Mouse (Mus musculus): ENCODE measurements around the gene Lmf1. TPM values are rescaled to one million over a fixed set of nuclear protein-coding genes. Genes with fewer than 3 reads are reported as not detected.

The Lmf1 gene
- total and polyA plus RNA-seq, 3 experiments = 14.0 to 30.5 TPM; not detected in 1

- Histone ChIP-seq H3K79me2 (ENCODE audit: control insufficient read depth, insufficient read depth, low read length, poor library complexity) (no peaks in the 10 kb centered on the region), H3K36me3 (ENCODE audit: control insufficient read depth in 1 of 2, insufficient read depth in 2 of 2, low read length in 2 of 2) (no peaks in the 10 kb centered on the region), H3K4me1 (ENCODE audit: control insufficient read depth in 1 of 2, insufficient read depth in 2 of 2, low read length in 2 of 2) (no peaks in the 10 kb centered on the region), H3K27me3 (ENCODE audit: control insufficient read depth in 1 of 2, insufficient read depth in 2 of 2, low read length in 2 of 2) (no peaks in the 10 kb centered on the region), H3K4me3 (ENCODE audit: control insufficient read depth in 1 of 2, insufficient read depth in 1 of 2, low read depth in 2 of 2, low read length in 2 of 2) (no peak overlapping the region), H3K27ac (ENCODE audit: control insufficient read depth, low read depth, low read length) (no peak overlapping the region), H3K9me3 (replicated peaks; ENCODE audit: insufficient read depth, low read length) (no peaks in the 10 kb centered on the region), H3K9ac (ENCODE audit: control insufficient read depth, low read depth, low read length, poor library complexity, severe bottlenecking) (no peak overlapping the region)
- TF ChIP-seq BHLHE40 (IDR thresholded peaks at IDR 0.05; ENCODE audit: borderline replicate concordance, low read depth, low read length) (no peak), TBP (IDR thresholded peaks at IDR 0.05; ENCODE audit: low read depth, low read length) (no peak), MEF2A (IDR thresholded peaks at IDR 0.05; ENCODE audit: extremely low read depth, insufficient replicate concordance, low read depth, low read length, poor library complexity, severe bottlenecking) (no peak), GABPA (IDR thresholded peaks at IDR 0.05; ENCODE audit: low read depth, low read length) (no peak), POLR2A (IDR thresholded peaks at IDR 0.05; ENCODE audit: control insufficient read depth in 1 of 2, insufficient read depth in 1 of 2, low read depth in 1 of 2, low read length in 2 of 2, poor library complexity in 1 of 2) (no peak)
- no peak for DNase-seq (ENCODE audit: low read depth, low spot score)
Observed at GRCm38 (mm10) chr17:25635806-25636205, 56.9 kb downstream of the Lmf1 start.

GRCm38 (mm10) chr17:25637986-25638385 is 59.1 kb downstream of the Lmf1 start:
- Histone ChIP-seq H3K9ac (ENCODE audit: control insufficient read depth, low read depth, low read length, poor library complexity, severe bottlenecking) (no peak overlapping the region), H3K4me3 (ENCODE audit: control insufficient read depth in 1 of 2, insufficient read depth in 1 of 2, low read depth in 2 of 2, low read length in 2 of 2) (no peak overlapping the region), H3K36me3 (ENCODE audit: control insufficient read depth in 1 of 2, insufficient read depth in 2 of 2, low read length in 2 of 2) (no peaks in the 10 kb centered on the region), H3K27ac (ENCODE audit: control insufficient read depth, low read depth, low read length) (no peak overlapping the region), H3K4me1 (ENCODE audit: control insufficient read depth in 1 of 2, insufficient read depth in 2 of 2, low read length in 2 of 2) (no peaks in the 10 kb centered on the region), H3K9me3 (replicated peaks; ENCODE audit: insufficient read depth, low read length) (no peaks in the 10 kb centered on the region), H3K27me3 (ENCODE audit: control insufficient read depth in 1 of 2, insufficient read depth in 2 of 2, low read length in 2 of 2) (no peaks in the 10 kb centered on the region), H3K79me2 (ENCODE audit: control insufficient read depth, insufficient read depth, low read length, poor library complexity) (no peaks in the 10 kb centered on the region)
- TF ChIP-seq SIN3A (IDR thresholded peaks at IDR 0.05; ENCODE audit: low read length) = no peak
- TF ChIP-seq NRF1 (IDR thresholded peaks at IDR 0.05; ENCODE audit: insufficient read depth, low read depth, low read length, poor library complexity, severe bottlenecking) = no peak
- TF ChIP-seq UBTF (IDR thresholded peaks at IDR 0.05; ENCODE audit: borderline replicate concordance, insufficient read depth, low read depth, low read length) = no peak
- TF ChIP-seq GATA1 (IDR thresholded peaks at IDR 0.05; ENCODE audit: low read depth, low read length) = no peak
- no peak for TF ChIP-seq TBP (IDR thresholded peaks at IDR 0.05; ENCODE audit: low read depth, low read length)
- TF ChIP-seq POLR2A (IDR thresholded peaks at IDR 0.05; ENCODE audit: control insufficient read depth in 1 of 2, insufficient read depth in 1 of 2, low read depth in 1 of 2, low read length in 2 of 2, poor library complexity in 1 of 2) = no peak
- TF ChIP-seq NELFE (IDR thresholded peaks at IDR 0.05; ENCODE audit: low read depth, low read length) = no peak
- TF ChIP-seq POLR2AphosphoS5 (IDR thresholded peaks at IDR 0.05; ENCODE audit: borderline replicate concordance, low read depth, low read length) = no peak
- no peak for TF ChIP-seq MYC (IDR thresholded peaks at IDR 0.05; ENCODE audit: low read depth, low read length)
- TF ChIP-seq BHLHE40 (IDR thresholded peaks at IDR 0.05; ENCODE audit: borderline replicate concordance, low read depth, low read length) = no peak
- no peak for TF ChIP-seq MAZ (IDR thresholded peaks at IDR 0.05; ENCODE audit: low read depth, low read length)
- no peak for TF ChIP-seq MEF2A (IDR thresholded peaks at IDR 0.05; ENCODE audit: extremely low read depth, insufficient replicate concordance, low read depth, low read length, poor library complexity, severe bottlenecking)
- no peak for TF ChIP-seq TCF12 (IDR thresholded peaks at IDR 0.05; ENCODE audit: low read depth, low read length)
- TF ChIP-seq USF1 (IDR thresholded peaks at IDR 0.05; ENCODE audit: low read depth, low read length) = no peak
- TF ChIP-seq ETS1 (IDR thresholded peaks at IDR 0.05; ENCODE audit: low read depth, low read length) = no peak
- no peak for DNase-seq (ENCODE audit: low read depth, low spot score)
